Mouse (Mus musculus): ENCODE data around the gene Crebl2.

Crebl2 gene

DNA sequence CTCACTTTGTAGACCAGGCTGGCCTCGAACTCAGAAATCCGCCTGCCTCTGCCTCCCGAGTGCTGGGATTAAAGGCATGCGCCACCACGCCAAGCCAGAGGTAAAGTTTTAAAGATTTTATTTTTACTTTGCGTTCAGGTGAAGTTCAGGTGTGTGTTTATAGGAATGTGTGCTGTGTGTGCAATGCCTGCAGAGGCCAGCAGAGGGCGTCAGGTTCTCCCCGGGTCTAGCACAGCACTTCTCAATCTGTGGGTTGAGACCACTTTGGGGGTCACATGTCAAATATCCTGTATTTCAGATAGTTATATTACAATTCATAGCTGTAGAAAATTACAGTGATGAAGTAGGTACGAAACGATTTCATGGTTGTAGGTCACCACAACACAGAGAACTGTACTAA lies 7.1 kb upstream of the Crebl2 start:
- DNase-seq: no peak

- no peak for DNase-seq
These were observed 822 bp downstream of the Crebl2 start for GRCm38 (mm10) chr6:134830776-134831175.

GRCm38 (mm10) chr6:134834585-134835251 lies 4.8 kb downstream of the Crebl2 start:
- DNase-seq: no peak

DNA sequence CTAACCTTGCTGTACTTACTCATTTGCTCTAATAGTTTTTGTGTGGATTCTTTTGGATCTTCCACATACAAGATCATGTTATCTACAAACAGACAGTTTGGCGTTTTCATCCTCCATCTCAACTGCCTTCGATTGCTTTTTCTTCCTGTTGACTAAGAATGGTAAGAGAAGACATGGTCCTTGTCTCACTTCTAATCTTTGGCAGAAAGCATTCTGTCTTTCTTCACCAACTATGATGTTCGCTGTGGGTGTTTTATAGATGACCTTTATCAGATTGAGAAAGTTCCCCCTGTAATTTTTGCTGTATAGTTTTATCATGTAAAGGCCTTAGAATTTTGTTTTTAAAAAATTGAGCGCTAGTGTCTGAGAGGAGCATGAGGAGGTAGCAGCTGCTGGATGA lies 8.2 kb downstream of the Crebl2 start:
- DNase-seq: no peak

DNA sequence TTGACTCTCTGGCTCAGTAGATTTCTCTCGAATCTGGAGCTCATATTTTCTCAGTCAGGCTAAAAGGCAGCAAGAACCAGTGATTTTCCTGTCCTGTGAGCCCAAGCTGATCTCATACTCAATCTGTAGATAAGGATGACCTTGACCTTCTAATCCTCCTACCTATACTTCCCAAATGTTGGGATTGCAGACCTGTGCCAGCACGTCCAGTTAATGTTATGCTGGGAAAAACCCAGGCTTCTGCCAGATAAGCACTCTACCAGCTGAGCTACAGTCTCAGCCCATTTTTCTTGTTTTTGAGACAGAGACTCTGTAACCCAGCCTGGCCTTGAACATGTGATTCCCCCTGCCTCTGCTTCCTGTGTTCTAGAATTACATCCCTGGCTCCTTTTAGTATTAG lies 10.4 kb downstream of the Crebl2 start:
- no peak for DNase-seq

DNA sequence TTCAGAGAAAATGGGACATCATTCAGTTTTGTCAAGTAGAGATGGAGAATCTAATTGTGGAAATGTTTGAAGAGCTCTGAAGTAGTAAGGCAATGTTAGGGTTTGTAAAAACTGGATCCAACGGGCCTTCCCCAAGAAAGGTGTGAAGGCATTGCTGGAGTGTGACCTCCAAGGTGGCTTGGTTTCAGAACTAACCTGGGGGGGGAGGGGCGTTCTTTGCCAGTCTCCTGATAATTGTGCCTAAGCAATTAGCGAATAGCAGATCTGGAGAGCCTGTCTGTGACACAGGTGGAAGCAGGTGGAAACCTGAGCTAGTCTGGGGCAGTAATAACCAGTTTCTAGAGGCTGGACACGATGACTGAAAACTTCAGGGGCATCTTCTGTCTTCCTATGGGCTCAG lies 15.8 kb downstream of the Crebl2 start:
- no peak for DNase-seq

DNA sequence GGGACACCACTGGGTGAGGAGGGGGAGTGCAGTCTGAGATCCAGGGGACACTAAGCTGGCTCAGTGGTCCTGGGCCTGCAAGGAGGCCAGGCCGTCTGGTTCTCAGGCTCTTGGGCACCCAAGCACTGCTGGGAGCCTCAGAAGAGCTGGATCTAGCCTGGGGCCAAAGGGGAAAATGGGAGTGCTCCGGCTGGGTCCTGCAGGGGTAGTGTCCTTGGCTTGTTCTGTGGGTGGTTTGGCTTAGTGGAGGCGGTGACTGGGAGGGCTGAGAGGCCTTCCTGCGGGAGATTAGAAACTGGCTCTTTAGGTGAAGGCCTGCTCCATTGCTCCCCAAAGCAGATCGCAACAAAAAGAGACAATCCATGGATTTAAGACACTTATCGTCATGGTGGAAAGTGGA lies 16.4 kb downstream of the Crebl2 start:
- no peak for DNase-seq

- DNase-seq: no peak
These were observed 17.6 kb downstream of the Crebl2 start for GRCm38 (mm10) chr6:134847550-134847949.

DNA sequence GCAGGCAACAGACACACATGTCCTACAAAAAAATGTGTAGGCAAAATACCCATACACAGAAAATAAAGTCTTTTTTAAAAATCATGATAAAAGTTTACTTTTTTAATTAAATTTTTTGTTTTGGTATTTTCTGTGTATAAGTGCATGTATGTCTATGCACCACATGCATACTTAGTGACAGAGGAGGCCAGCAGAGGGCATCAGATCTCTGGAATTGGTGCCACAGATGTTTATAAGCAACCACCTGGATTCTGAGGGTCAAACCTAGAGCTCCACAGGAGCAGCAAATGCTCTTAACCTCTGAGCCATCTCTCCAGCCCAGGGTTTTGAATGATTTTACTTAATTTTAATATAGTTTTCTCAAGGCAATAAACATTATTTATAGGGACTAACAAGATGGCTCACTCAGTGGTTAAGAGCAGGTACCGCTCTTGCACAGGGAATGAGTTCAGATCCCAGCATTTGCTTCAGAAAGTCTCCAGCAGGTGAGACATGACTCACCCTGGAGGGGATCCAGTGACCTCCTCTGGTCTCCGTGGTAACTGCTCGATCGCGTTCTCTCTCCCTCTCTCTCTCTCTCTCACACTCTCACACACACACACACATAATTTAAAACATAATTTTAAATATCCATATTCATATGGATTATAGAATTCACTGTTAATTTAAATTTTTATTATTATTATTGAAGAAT lies 18.4 kb downstream of the Crebl2 start:
- DNase-seq: peak; percentile 43 to 54

- no peak for DNase-seq
These were observed 19.5 kb downstream of the Crebl2 start for GRCm38 (mm10) chr6:134849461-134849860.

GRCm38 (mm10) chr6:134849985-134850384 lies 20.0 kb downstream of the Crebl2 start:
- DNase-seq: no peak

GRCm38 (mm10) chr6:134854782-134855181 lies 24.8 kb downstream of the Crebl2 start:
- DNase-seq: no peak

DNA sequence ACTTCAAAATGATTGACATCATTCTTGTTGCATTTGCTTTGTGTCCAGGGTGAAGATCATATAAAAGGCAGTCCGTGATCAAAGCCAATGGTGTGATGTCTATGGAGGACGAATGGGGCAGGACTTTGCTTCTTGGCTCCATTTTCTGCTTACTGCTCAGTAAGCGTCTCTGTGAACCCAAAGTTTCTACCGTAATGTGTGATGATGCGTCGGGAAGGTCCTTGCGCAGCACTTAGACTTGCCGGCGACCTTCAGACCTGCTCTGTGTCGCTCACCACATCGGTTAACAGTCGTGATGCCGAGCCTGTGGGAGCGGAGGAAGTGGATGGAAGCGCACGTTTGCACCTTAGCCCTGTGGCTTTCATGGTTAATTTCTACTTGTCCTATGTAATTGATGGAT lies 26.0 kb downstream of the Crebl2 start:
- DNase-seq: no peak

- DNase-seq: no peak
These were observed 29.1 kb downstream of the Crebl2 start for GRCm38 (mm10) chr6:134859021-134859420.

DNA sequence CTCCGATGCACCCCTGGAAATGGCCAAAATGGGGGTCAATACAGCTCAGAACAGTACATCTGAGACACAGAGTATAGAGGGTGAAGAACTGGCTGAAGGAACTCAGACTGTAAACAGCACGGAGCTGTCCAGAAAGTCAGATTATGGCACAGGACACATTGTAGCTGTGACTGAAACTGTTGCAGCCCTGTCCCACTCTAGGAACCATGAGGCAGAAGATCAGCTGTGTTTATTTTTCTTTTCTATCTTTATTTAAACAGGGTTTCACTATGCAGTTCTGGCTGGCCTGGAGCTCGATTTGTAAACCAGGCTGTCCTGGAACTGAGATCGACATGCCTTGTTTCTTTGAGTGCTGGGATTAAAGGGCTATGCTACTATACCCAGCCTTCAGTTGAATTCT lies 30.3 kb downstream of the Crebl2 start:
- no peak for DNase-seq

- no peak for DNase-seq
These were observed 31.4 kb downstream of the Crebl2 start for GRCm38 (mm10) chr6:134861386-134861785.

- DNase-seq: peak; percentile 14 to 20
These were observed 32.7 kb downstream of the Crebl2 start for GRCm38 (mm10) chr6:134862671-134863104.

- DNase-seq: peak; percentile 97 to 99
These were observed 33.2 kb downstream of the Crebl2 start for GRCm38 (mm10) chr6:134863146-134863545.

DNA sequence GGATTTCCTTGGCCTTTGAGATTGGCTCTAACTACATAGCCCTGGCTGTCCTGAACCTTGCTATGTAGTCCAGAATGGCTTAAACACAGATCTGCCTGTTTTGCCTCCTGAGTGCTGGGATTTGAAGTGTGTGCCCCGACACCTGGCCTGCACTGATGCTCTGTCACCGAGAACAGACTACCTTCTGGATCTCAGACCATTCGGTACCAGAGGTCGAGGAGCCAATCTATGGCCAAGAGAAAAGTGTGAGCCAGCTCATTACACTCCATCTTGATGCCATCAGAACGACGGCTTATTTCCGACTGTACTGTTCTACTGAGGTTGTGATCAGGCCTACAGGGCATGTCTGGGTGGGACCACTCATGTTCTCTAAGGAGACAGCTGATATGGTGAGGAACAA lies 36.2 kb downstream of the Crebl2 start:
- DNase-seq: no peak

DNA sequence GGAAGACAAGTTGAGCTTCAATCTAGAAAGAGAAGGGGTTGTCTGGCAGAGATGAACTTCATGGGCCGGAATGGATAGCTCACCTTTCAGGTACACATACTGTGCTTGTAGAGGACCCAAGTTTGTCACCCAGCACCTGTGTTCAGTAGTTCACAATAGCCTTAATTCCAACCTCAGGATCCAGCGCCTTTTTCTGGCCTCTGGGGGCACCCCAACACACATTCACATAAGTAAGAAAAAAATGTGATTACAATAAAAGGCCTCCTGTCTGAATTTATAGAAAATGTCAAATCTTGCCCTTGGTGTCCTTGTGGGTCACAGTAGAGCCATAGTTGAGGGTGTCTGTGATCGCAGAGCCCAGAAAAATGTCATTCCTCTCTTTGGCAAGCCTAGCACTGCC lies 37.4 kb downstream of the Crebl2 start:
- no peak for DNase-seq

DNA sequence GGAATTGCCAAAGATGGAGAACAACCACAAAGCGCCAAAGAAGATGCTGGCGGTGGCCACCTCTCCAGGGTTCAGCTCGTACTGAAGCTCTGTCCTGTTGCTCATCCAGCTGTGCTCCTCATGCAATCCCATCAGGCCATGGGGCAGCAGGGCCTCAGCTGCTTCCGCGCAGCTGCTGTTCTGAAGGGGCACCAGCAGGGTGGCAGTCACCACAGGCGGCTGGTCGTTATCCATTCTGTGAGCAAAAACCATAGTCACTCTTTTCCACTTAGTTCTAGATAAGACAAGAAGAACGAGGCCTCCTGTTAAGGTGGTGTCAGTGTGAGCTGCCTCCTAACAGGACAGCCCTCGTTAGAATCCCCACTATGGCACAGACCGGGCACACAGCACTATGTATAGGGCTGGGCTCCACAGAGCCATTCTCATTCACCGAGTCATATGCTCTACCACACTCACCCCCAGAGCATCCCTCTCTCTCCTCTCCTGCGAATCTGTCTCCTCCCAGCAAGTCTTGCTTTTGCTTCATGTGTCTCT lies 40.3 kb downstream of the Crebl2 start:
- DNase-seq: no peak

DNA sequence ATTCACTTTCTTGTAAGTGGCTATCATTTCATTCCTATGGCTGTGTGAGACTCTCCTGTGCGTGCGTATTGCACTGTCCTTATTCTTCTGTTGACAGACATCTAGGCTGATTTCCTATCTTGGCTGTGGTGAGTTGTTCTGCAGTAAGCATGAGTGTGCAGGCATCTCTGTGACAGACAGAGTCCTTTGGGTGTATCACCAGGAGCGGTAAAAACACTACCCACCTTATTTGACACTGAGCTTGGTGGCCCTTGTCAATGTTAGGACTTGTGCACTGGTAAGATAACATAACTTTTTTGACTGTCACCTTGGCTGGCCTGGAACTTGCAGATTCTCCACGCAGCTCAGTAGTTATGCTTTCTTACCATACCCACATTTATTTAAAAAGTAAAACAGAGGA lies 40.9 kb downstream of the Crebl2 start:
- DNase-seq: no peak

DNA sequence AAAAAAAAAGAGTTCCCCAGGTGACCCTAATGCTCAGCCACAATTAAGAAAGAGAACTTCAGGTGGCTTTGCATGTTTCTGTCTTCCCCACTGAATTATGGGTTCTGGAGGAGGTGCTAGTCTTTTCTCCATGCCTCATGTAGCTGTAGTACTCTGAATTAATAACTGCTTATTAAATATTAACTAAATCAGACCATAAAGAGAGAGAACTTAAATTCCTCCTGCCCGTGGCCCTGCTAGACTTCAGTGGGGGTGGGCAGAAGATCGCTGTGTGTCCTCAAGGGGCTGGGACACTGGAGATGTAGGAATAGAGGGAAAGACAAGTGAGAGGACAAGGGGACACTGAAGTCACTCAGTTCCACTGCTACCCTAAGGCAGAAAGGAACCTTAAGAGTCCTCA lies 42.3 kb downstream of the Crebl2 start:
- no peak for DNase-seq

DNA sequence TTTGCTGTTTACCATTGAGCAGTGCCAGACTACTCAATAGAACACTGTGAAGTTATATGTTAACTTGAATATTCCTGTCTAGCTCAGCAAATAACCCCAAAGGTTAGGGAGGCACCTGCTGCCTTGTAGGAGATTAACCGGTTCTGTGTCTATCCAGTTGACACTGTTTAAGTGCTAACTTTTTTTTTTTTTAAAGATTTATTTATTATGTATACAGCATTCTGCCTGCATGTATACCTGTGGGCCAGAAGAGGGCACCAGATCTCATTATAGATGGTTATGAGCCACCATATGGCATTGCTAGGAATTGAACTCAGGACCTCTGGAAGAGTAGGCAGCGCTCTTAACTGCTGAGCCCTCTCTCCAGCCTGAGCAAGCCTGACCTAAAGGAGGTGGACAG lies 43.1 kb downstream of the Crebl2 start:
- no peak for DNase-seq

All from cerebellum, postnatal 36 days (tissue).